Mouse (Mus musculus) megakaryocyte, embryonic 14.5 days (primary cell): ENCODE measurements around the gene Slc15a1. TPM values are rescaled to one million over a fixed set of nuclear protein-coding genes. Genes with fewer than 3 reads are reported as not detected.

Experiments used
- H3K27me3 ChIP-seq: replicated peaks from 2 replicates; pipeline ENCODE3; 2012; ENCODE audit warnings: inconsistent platforms
- H3K36me3 ChIP-seq: replicated peaks from 2 replicates; pipeline ENCODE3; 2012; ENCODE audit warnings: low read length, inconsistent platforms, mixed read lengths
- H3K4me1 ChIP-seq: 2 replicates; pipeline ENCODE4 v1.6.1; 2012; ENCODE audit warnings: inconsistent platforms
- H3K4me3 ChIP-seq: replicated peaks from 2 replicates; pipeline ENCODE3; 2012; ENCODE audit warnings: moderate library complexity, mild to moderate bottlenecking, inconsistent platforms
- H3K9me3 ChIP-seq: 2 replicates; pipeline ENCODE4 v1.6.1; 2012; ENCODE audit warnings: inconsistent platforms
- FLI1 ChIP-seq: IDR thresholded peaks from 2 replicates; pipeline ENCODE4 v1.6.1; 2012; ENCODE audit warnings: low read length, inconsistent platforms, mixed read lengths
- GATA1 ChIP-seq: IDR thresholded peaks from 3 replicates; pipeline ENCODE4 v1.6.1; 2012; ENCODE audit warnings: mixed read lengths, low read length, inconsistent platforms, borderline replicate concordance
- polyA plus RNA-seq: library from polyadenylated mRNA; stranded (reverse); fragments of >175 nt; gene quantifications from 2 replicates; pipeline ENCODE4 v1.2.3, GENCODE M21; 2012; ENCODE audit warnings: low replicate concordance; ENCODE audit not compliant: insufficient read depth

Slc15a1 gene
- polyA plus RNA-seq, 1 experiment, result not detected

GRCm38 (mm10) chr14:121527883-121528282 lies 22.8 kb upstream of the Slc15a1 start:
- Histone ChIP-seq H3K4me3 (no peak overlapping the region), H3K4me1 (no peaks in the 10 kb centered on the region), H3K9me3 (0 out of 2 replicates have a peak, but pooled peaks cover 2% of the 10 kb centered on the region), H3K36me3 (no peaks in the 10 kb centered on the region), H3K27me3 (no peaks in the 10 kb centered on the region)
- TF ChIP-seq GATA1 (no peak), FLI1 (no peak)

- H3K4me1 ChIP-seq, result no peaks in the 10 kb centered on the region
- no peaks in the 10 kb centered on the region for H3K36me3 ChIP-seq
- H3K27me3 ChIP-seq, result no peaks in the 10 kb centered on the region
- H3K9me3 ChIP-seq, result 0 out of 2 replicates have a peak, but pooled peaks cover 2% of the 10 kb centered on the region
- no peak for TF ChIP-seq FLI1
- TF ChIP-seq GATA1, result no peak
- no peak overlapping the region for H3K4me3 ChIP-seq
Measured at GRCm38 (mm10) chr14:121527201-121527600, 22.1 kb upstream of the Slc15a1 start.

- Histone ChIP-seq H3K9me3 (no peaks in the 10 kb centered on the region), H3K4me1 (no peaks in the 10 kb centered on the region), H3K36me3 (no peaks in the 10 kb centered on the region), H3K27me3 (peaks cover 4% of the 10 kb centered on the region), H3K4me3 (no peak overlapping the region)
- TF ChIP-seq GATA1 (no peak), FLI1 (no peak)
Measured at GRCm38 (mm10) chr14:121521709-121522108, 16.7 kb upstream of the Slc15a1 start.

- Histone ChIP-seq H3K27me3 (peaks cover 5% of the 10 kb centered on the region), H3K4me3 (no peak overlapping the region), H3K4me1 (no peaks in the 10 kb centered on the region), H3K36me3 (no peaks in the 10 kb centered on the region), H3K9me3 (no peaks in the 10 kb centered on the region)
- no peak for TF ChIP-seq FLI1
- no peak for TF ChIP-seq GATA1
Measured at GRCm38 (mm10) chr14:121516881-121517280, 11.8 kb upstream of the Slc15a1 start.

- TF ChIP-seq FLI1, result no peak
- TF ChIP-seq GATA1, result no peak
- peaks cover 43% of the 10 kb centered on the region for H3K9me3 ChIP-seq
- peaks cover 35% of the 10 kb centered on the region for H3K27me3 ChIP-seq
- H3K4me3 ChIP-seq, result no peak overlapping the region
- no peaks in the 10 kb centered on the region; the same call in 1 of the 2 replicates for H3K4me1 ChIP-seq
- H3K36me3 ChIP-seq, result no peaks in the 10 kb centered on the region
Measured at GRCm38 (mm10) chr14:121508929-121509328, 3.9 kb upstream of the Slc15a1 start.

- H3K4me3 ChIP-seq, result no peak overlapping the region
- peaks cover 51% of the 10 kb centered on the region for H3K27me3 ChIP-seq
- no peak for TF ChIP-seq FLI1
- no peak for TF ChIP-seq GATA1
- H3K4me1 ChIP-seq, result no peaks in the 10 kb centered on the region; the same call in 1 of the 2 replicates
- peaks cover 39% of the 10 kb centered on the region for H3K9me3 ChIP-seq
- H3K36me3 ChIP-seq, result no peaks in the 10 kb centered on the region
Measured at GRCm38 (mm10) chr14:121506336-121506735, 1.3 kb upstream of the Slc15a1 start.

GRCm38 (mm10) chr14:121505485-121505860 lies 421 bp upstream of the Slc15a1 start:
- no peak for TF ChIP-seq FLI1
- TF ChIP-seq GATA1, result no peak
- H3K9me3 ChIP-seq, result peaks cover 30% of the 10 kb centered on the region
- H3K36me3 ChIP-seq, result no peaks in the 10 kb centered on the region
- H3K27me3 ChIP-seq, result peaks cover 55% of the 10 kb centered on the region
- no peaks in the 10 kb centered on the region; the same call in 1 of the 2 replicates for H3K4me1 ChIP-seq
- H3K4me3 ChIP-seq, result no peak overlapping the region

GRCm38 (mm10) chr14:121500577-121500976 lies 4.5 kb downstream of the Slc15a1 start:
- H3K27me3 ChIP-seq, result peaks cover 50% of the 10 kb centered on the region
- TF ChIP-seq GATA1, result no peak
- TF ChIP-seq FLI1, result no peak

GRCm38 (mm10) chr14:121499769-121500168 lies 5.3 kb downstream of the Slc15a1 start:
- Histone ChIP-seq H3K4me3 (no peak overlapping the region), H3K36me3 (no peaks in the 10 kb centered on the region), H3K9me3 (peaks cover 6% of the 10 kb centered on the region; the same call in 1 of the 2 replicates), H3K27me3 (peaks cover 46% of the 10 kb centered on the region), H3K4me1 (peaks cover 6% of the 10 kb centered on the region)
- no peak for TF ChIP-seq GATA1
- TF ChIP-seq FLI1, result no peak

More at GRCm38 (mm10) chr14:121500577-121500976, 4.5 kb downstream of the Slc15a1 start:
- no peaks in the 10 kb centered on the region for H3K36me3 ChIP-seq
- H3K4me1 ChIP-seq, result peaks cover 6% of the 10 kb centered on the region
- peaks cover 13% of the 10 kb centered on the region; the same call in 1 of the 2 replicates for H3K9me3 ChIP-seq
- no peak overlapping the region for H3K4me3 ChIP-seq

GRCm38 (mm10) chr14:121497800-121498199 lies 7.3 kb downstream of the Slc15a1 start:
- no peaks in the 10 kb centered on the region for H3K36me3 ChIP-seq
- no peak overlapping the region for H3K4me3 ChIP-seq
- H3K4me1 ChIP-seq, result peaks cover 6% of the 10 kb centered on the region; the same call in 1 of the 2 replicates
- H3K9me3 ChIP-seq, result no peaks in the 10 kb centered on the region
- TF ChIP-seq GATA1 (no peak), FLI1 (no peak)
- peaks cover 40% of the 10 kb centered on the region for H3K27me3 ChIP-seq

GRCm38 (mm10) chr14:121495741-121496140 lies 9.3 kb downstream of the Slc15a1 start:
- TF ChIP-seq FLI1 (no peak), GATA1 (no peak)
- Histone ChIP-seq H3K4me1 (peaks cover 6% of the 10 kb centered on the region; the same call in 1 of the 2 replicates), H3K27me3 (peaks cover 42% of the 10 kb centered on the region), H3K9me3 (no peaks in the 10 kb centered on the region), H3K4me3 (no peak overlapping the region), H3K36me3 (no peaks in the 10 kb centered on the region)

- H3K27me3 ChIP-seq, result peaks cover 39% of the 10 kb centered on the region
- peaks cover 6% of the 10 kb centered on the region; the same call in 1 of the 2 replicates for H3K4me1 ChIP-seq
- TF ChIP-seq GATA1 (no peak), FLI1 (no peak)
- no peak overlapping the region for H3K4me3 ChIP-seq
- H3K36me3 ChIP-seq, result no peaks in the 10 kb centered on the region
- H3K9me3 ChIP-seq, result no peaks in the 10 kb centered on the region
Measured at GRCm38 (mm10) chr14:121495120-121495519, 9.9 kb downstream of the Slc15a1 start.
